Mouse (Mus musculus): ENCODE measurements at regions not wholly inside any gene's neighbourhood (a gene's known extent, or its start where the extent isn't known, plus 50 kb on each side); places are given as distances from the start of the nearest gene placed in this dataset.

GRCm38 (mm10) chr10:99467319-99467842 lies 204.3 kb downstream of the Dusp6 start:
- peak; percentile 16 for DNase-seq

DNA sequence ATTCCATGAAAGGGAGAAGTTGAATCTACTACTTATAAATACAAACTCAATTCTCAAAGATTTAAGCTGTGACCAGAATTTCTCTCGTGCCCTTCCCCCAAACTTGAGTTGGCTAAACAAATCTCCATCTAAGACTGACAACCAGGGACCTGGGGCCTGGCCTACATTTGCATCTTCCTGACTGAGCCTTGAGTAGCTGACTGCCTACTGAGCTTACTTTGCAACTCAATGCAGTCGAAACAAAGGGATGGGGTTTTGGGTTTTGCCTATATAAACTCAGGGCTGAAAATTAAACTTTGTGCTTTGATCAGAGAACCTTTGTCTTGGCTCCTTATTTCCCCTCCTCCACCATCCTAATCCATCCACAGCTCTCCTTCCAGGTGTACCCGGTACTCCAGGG lies 205.9 kb downstream of the Dusp6 start:
- no peak for DNase-seq

DNA sequence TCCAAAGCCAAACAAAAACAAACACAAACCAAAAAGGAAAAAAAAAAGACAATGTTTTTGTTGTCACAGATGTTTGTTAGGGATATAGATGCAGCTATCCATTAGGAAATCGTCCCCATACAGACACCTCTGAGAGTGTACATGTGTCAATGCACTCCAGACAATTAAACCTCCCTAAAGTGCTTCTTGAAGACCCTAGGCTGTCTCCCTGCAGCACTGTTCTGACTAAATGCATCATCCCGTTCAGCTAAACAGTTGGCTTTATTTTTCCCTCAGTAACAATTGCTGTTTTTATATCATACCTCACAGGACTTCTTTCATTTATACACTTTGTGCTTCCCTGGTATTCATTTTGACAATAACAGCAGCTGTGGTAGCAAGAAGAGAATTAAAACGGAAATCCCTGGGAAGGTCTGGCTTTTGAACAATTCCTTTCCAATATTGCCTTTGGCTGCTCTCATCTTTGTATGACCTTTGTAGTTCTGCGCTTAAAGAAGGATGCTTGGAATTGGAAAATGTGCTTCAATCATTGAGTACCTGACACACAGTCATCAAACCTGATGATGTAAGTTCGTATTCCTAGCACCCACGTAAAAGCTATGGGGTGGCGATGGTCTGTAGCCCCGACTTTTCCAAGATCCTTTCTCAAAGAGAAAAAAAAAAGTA lies 208.9 kb downstream of the Dusp6 start:
- DNase-seq: no peak

DNA sequence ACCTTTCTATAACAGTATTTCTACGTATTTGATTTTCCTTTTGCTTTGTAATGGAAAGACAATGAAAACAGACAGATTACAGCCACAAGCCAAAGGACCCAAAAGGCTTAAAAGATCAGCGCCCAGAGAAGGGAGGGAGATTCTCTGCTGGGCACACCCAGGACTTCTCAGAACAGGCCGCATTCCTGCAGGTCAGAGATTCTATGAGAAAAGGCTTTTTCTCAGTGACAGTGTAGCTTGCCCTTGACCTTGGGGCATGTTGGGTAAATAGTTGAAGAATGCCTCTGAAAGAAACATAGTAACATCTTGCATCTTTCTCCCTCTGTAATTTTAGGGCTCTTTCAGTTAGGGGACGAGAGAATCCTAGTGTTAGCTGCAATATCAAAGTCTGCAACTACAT lies 209.8 kb downstream of the Dusp6 start:
- DNase-seq: no peak

DNA sequence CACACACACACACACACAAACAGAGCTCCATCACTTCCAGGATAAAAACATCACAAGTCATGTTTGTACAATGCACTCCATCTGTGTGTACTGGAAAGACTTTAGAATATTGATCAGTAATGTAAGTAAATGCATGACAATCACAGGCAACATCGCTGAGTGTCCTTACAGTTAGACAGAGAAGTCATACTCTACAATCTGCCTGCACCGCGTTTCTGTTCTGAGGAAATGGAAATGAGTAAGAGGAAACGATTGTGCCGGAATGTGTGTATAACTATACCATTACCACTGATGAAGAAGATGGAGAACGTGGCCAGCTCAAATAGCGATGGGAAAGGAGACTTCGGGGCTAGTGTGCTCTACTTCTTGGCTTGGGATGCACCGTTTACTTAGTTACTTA lies 210.7 kb downstream of the Dusp6 start:
- DNase-seq: no peak

GRCm38 (mm10) chr10:99474546-99474945 lies 211.5 kb downstream of the Dusp6 start:
- no peak for DNase-seq

GRCm38 (mm10) chr10:99476214-99476613 lies 213.2 kb downstream of the Dusp6 start:
- no peak for DNase-seq

GRCm38 (mm10) chr10:99476776-99477175 lies 213.7 kb downstream of the Dusp6 start:
- DNase-seq: no peak

GRCm38 (mm10) chr10:99480573-99480972 lies 217.5 kb downstream of the Dusp6 start:
- no peak for DNase-seq

DNA sequence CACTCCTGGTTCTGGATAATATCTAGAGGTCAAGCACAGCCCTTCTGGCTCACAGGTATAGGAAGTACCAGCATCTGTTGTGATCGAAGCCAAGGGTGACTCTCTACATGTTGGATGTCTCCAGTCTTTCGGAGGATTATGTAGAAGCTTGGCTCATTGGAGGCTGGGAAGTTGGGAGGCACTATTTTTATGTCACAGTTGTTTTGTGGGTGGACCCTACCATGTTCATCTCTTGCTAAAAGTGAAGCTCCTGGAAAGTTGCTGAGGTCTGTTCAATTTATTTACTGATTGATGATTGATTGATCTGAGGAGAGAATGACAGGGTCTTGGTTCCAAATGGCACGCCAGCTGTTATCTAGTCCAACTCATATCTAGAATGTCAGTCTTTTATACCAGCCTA lies 219.0 kb downstream of the Dusp6 start:
- no peak for DNase-seq

DNA sequence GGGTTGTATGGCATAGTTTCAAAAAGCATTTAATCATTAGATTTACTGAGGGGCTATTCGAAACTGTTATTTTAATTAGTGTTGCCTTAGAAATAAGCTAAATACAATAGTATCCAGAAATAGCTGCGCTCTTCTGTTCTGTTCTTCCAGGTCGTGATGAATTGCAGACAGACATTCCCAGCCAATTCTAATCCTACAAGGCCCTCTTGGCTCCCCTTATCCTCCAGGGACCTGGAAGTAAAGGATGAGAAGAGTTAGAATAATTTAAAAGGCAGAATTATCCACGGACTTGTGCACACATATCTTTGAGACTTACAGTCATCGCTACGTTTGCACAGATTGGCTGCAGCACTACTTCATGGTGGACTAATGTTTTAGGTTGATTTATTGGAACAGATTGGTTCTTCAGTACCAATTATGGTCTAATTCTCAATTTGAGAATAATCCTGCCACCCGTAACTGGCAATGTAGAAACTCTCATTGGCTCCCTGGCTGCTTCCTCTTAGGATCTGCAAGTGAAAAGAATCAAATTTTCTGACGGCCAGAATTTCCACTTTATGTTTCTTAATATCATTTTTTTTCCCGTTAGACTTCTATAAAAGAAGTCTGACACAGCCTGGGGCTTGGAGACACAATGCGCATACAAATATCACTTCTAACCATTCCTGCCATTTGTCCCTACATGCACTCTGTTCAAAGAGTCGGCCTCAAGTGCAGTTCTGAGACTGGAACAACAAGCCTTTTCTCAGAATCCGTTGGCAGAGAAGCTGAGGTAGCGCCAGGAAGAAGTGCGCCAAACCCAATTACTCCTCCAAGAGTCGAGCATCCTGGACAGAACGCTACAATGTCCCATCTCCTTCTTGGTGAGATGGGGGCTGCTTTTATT lies 225.4 kb downstream of the Dusp6 start:
- DNase-seq: no peak

DNA sequence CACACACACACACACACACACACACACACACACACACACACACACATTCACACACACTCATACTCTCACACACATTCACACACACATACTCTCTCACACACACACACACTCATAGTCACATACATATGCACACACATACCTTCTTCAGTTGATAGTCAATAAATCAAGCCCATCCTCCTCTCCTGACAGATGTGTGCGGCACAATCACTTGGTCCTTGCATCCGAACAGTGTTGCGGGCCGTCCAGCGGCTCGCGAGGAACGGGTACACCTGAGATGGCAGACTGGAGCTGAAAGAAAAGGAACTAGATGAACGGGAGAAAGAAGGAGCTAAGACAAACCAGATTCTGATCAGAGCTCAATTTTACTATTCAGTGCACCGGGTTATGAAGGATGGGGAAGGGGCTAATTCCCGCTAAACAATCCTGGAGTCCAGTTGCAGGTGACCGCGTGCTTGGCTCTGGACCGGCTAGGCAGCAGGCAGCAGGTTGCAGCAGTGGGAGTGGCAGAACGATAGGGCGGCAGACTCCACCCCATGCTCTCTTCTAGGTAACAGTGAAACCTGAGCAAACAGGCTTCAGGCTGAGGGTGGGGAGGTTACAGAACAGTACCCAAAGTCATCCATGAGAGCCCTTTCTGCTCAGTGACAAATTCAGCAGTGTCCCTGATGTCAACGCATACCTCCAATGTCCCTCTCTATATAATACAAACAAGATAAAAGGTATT lies 247.8 kb downstream of the Csl start:
- DNase-seq: peak; percentile 51

DNA sequence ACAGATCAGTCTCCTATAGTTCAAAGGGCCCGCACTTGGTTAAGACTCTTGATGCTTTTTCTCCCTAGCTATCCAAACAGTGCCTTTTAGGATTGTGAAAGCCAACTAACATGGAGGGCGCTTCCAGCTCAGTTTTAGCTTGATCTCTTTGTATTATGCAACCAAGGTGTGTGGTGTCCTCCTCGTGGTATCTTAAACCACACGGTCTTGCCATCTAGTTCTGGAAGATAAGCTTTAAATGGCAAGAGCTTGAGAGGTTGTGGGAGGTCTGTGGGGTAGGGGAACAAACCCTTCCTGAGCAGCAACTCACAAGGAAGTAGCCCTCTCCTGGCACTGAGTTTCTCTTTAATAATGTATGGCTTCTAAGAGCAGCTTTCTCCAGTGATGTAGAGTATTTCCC lies 241.5 kb downstream of the Csl start:
- DNase-seq: no peak

- peak; percentile 5 for DNase-seq
Measured at GRCm38 (mm10) chr10:99519479-99519878, 240.0 kb downstream of the Csl start.

- DNase-seq: no peak
Measured at GRCm38 (mm10) chr10:99523817-99524216, 235.6 kb downstream of the Csl start.

DNA sequence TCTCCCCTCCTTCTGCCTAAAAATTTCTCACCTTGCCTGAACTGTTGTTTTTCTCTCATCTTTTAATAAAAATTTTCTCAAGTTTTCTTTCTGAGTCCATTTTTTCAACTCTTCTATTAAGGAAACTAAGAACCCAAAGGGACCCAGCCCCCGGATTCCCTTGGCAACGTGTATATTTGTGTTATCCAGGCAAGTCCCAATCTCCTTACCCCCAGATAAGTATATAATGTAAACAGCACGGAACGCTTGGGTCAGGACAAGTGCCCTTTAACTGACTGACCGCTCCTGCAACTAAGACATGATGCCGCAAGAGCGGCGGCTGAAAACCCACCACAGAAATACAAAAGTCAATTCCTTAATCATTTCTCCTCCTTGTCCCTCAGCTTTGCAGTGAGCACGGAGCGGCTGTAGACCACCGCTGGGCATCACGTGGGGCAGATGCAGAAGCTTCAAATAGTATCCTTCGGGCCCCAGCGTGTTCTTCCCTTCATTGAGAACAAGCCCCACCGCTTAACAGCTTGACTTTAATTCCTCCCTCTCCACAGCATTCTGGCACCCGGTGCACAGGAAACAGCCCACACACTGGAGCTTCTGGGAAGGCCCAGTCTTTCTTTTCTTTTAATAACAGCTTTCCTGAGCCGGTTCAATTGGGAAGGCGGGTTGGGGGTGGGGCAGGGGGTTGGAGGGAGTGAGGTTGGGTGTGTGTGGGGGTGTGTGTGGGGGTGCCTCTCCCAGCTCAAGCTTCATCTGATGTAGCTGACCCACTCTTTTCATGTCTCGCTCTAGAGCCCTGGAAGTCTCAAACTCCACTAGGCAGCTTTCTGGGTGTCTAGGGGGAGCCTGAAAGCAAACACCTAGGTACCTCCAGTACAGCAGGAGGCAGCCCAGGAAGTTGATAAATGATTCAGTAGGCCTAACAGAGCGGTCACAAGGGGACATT lies 234.9 kb downstream of the Csl start:
- DNase-seq: no peak

GRCm38 (mm10) chr10:99526148-99526547 lies 233.3 kb downstream of the Csl start:
- DNase-seq: no peak

DNA sequence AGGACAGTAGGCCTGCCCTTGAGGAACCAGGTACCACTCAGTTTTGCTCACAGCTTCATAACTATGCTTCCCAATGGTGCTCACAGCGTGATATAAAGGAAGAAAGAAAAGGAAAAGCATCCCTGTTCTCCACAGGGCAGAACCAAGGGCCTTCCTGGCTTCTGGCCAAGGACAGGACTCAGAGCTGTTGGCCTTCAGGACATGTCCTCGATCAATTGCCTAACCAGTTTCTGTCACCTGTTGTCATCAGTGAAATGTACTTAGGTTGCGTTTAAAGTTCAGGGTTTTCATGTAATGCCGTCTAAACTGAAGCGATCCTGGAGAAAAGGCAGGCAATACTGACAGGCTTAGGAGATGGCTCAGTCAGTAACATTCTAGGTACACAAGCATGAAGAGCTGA lies 232.9 kb downstream of the Csl start:
- no peak for DNase-seq

GRCm38 (mm10) chr10:99531104-99531503 lies 228.4 kb downstream of the Csl start:
- no peak for DNase-seq

- DNase-seq: no peak
Measured at GRCm38 (mm10) chr10:99531556-99531955, 227.9 kb downstream of the Csl start.

- no peak for DNase-seq
Measured at GRCm38 (mm10) chr10:99531992-99532391, 227.5 kb downstream of the Csl start.

GRCm38 (mm10) chr10:99532697-99533119 lies 226.8 kb downstream of the Csl start:
- DNase-seq: no peak
